Mouse (Mus musculus) megakaryocyte progenitor cell, adult 5-6 weeks (primary cell): Measurements from ENCODE around the gene Msl1. TPM values are rescaled to one million over a fixed set of nuclear protein-coding genes. Genes with fewer than 3 reads are reported as not detected.
A peak's percentile ranks its signal among the peaks of the same experiment; 100 is the strongest.

Experiments used
- ATAC-seq: replicated peaks from 2 replicates; pipeline ENCODE4 v1.8.0; 2016; ENCODE audit warnings: mild to moderate bottlenecking, moderate TSS enrichment, inconsistent platforms; ENCODE audit not compliant: poor library complexity
- total RNA-seq, 2 experiments: library from RNA; stranded (forward) in 1 of 2; stranded (reverse) in 1 of 2; fragments of 157-497, 149-512 nt in 1 of 2; fragments of 200-1000 nt in 1 of 2; gene quantifications; 2 replicates each; pipeline versions ENCODE4 v1.2.3 to v1.2.4; 2015 to 2017

Msl1 gene
- total RNA-seq, 2 experiments from 2014 or later = 62.0 to 76.3 TPM

DNA sequence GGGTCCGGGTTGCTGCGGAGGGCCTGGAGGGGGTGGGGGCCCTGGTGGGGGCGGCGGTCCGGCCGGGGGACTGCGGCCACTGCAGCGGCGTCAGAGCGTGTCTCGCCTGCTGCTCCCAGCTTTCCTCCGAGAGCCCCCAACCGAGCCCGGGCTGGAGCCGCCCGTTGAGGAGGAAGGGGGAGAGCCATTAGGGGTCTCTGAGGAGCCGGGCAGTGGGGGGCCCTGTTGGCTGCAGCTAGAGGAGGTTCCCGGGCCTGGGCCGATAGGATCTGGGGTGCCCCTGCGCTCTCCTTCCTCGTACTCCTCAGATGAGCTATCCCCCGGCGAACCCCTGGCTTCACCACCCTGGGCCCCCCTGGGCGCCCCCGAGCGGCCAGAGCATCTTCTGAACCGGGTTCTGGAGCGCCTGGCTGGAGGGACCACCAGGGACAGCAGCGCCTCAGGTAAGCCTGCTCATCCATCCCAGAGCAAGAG is 42.0 kb downstream of the Msl1 start:
- no peak for ATAC-seq

DNA sequence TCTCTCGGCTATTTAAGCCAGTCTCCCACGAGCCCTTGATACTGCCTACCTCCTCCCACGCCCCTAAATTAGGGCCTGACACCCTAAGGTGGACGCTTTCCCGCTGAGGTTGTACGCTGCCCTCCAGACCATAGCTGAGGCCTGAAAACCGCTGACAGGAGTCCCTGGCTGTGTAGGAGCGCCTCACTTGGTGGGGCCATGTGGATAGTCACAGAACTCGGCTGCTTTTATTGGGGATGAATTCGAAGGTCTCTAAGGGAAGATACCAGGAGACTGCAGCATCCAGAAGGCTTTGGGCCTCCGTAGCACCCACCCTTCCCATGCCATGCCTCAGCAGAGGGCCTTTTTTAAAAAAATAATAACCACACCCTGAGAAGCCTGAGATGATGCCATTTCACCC is 42.6 kb downstream of the Msl1 start:
- ATAC-seq = no peak

- no peak for ATAC-seq
These were observed 43.2 kb downstream of the Msl1 start for GRCm38 (mm10) chr11:98838512-98838911.

GRCm38 (mm10) chr11:98839402-98839801 is 44.1 kb downstream of the Msl1 start:
- ATAC-seq = no peak

DNA sequence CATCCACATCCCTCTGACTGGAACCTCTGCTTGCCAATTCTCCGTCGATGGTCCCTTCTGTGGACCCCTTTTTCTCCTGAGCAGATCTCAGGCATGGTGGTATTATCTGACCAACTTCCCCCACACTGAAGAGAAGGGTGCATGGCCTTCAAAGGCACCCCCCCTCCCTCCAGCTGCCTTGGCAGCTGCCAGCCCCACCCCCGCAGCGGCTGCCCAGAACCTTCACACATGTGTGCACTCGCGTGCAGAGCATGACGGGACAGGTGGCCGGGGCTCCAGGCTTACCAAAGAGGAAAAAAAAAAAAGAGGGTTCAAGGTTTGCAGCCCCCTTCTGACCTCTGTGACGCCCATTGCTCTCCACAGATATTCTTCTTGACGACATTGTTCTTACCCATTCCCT is 44.6 kb downstream of the Msl1 start:
- no peak for ATAC-seq

GRCm38 (mm10) chr11:98846016-98846415 is 50.7 kb downstream of the Msl1 start:
- no peak for ATAC-seq

DNA sequence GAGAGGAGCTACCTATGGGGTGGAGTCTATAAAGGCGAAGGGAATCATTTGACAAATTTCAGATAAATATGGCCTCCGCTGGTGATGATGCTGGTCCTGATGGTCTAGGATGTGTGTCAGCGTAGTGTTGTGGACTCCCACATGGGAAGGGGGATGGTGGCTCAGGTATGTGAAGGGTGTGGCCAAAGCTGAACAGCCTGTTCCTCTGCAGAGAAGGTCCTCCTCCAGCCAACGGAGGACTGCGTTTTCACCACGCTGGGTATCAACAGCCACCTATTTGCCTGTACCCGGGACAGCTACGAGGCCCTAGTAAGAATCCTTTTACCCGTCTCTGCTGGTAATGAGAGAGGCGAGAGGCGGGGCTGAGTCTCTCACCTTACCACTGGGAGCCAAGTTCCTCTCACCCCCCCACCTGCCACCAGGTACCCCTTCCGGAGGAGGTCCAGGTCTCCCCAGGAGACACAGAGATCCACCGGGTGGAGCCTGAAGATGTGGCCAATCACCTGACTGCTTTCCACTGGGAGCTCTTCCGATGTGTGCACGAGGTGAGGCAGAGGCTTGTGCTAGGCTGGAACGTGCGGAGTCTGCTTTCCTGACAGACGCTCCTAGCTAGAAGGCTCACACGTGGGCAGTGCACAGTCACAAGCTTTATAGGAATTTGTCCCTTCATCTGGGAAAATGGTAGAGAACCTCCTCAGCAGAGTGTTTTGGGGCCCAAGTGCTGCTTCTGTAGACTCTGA is 51.7 kb downstream of the Msl1 start:
- ATAC-seq = no peak

- 0 out of 2 replicates have a peak, but pooled peaks have one; percentile 29 for ATAC-seq
These were observed 54.0 kb downstream of the Msl1 start for GRCm38 (mm10) chr11:98849196-98849894.

DNA sequence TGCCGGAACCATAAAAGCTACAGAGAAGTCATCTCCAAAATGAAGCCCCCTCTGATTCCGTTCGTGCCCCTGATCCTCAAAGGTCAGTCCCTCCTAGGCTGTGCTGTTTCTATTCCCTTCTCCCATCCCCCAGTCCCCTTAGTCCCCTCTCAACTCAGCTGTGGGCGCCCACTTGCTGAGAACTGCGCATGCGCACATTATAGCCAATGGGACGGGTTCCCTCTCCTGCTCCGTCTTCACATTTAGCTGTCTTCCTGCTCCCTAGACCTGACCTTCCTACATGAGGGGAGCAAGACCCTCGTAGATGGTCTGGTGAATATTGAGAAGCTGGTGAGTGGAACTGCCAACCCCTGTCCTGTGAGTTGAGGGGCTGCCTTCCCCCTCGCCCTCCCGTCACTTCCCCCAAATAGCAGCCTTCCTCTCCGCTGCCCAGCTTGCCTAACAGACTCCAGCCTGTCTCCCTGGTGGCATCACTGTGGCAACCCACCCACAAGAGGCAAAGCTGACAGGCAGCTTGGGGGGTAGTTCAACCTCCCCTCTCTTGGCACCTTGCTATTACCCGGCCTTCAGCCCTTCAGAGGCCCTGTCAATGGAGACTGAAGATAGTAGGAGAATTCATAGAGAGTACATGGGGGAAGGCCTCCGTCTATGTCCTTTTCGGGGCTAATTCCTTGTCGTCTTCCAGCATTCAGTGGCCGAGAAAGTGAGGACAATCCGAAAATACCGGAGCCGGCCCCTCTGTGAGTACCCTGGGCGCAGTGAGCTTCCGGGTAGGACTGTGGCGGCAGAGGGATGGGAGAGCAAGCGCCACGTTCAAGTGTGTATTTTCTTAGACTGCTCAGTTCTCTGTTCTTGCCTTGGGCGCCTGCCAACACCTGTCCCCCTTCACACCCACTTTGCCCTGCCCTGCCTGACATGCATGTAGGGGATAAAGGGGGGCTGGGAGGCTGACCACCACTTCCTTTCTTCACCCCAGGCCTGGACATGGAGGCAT is 55.1 kb downstream of the Msl1 start:
- ATAC-seq = peak; percentile 49

GRCm38 (mm10) chr11:98854116-98854515 is 58.8 kb downstream of the Msl1 start:
- ATAC-seq = no peak

GRCm38 (mm10) chr11:98854659-98855058 is 59.3 kb downstream of the Msl1 start:
- no peak for ATAC-seq

Other genes starting within 250 kb of the Msl1 start
- 1.2 TPM in 2 replicates for gene Ikzf3, start 249.5 kb upstream of the Msl1 start, total RNA-seq (2015)
- gene Ikzf3, start 249.5 kb upstream of the Msl1 start, total RNA-seq (2017) = 0.17 and 0.44 TPM in 2 replicates
- 0.17 TPM in 1 of 2 replicates, not detected in the other for gene Zpbp2, start 244.4 kb upstream of the Msl1 start, total RNA-seq (2015)
- 0.10 TPM in 1 of 2 replicates, not detected in the other for gene Zpbp2, start 244.4 kb upstream of the Msl1 start, total RNA-seq (2017)
- 5.5 and 7.7 TPM in 2 replicates for gene Ormdl3, start 208.1 kb upstream of the Msl1 start, total RNA-seq (2015)
- gene Ormdl3, start 208.1 kb upstream of the Msl1 start, total RNA-seq (2017) = 7.2 and 10.6 TPM in 2 replicates
- gene Lrrc3c, start 197.2 kb upstream of the Msl1 start, total RNA-seq (2015) = not detected in 2 replicates
- not detected in 2 replicates for gene Lrrc3c, start 197.2 kb upstream of the Msl1 start, total RNA-seq (2017)
- 9.7 and 12.5 TPM in 2 replicates for gene Gm12355, start 169.9 kb upstream of the Msl1 start, total RNA-seq (2015)
- gene Gm12355, start 169.9 kb upstream of the Msl1 start, total RNA-seq (2017) = 3.2 and 5.2 TPM in 2 replicates
- not detected in 2 replicates for gene Gsdma3, start 169.2 kb upstream of the Msl1 start, total RNA-seq (2015)
- not detected in 2 replicates for gene Gsdma3, start 169.2 kb upstream of the Msl1 start, total RNA-seq (2017)
- gene Gsdma2, start 148.8 kb upstream of the Msl1 start, total RNA-seq (2015) = not detected in 2 replicates
- not detected in 2 replicates for gene Gsdma2, start 148.8 kb upstream of the Msl1 start, total RNA-seq (2017)
- not detected in 2 replicates for gene Gsdma, start 131.2 kb upstream of the Msl1 start, total RNA-seq (2015)
- not detected in 2 replicates for gene Gsdma, start 131.2 kb upstream of the Msl1 start, total RNA-seq (2017)
- gene Psmd3, start 113.0 kb upstream of the Msl1 start, total RNA-seq (2015) = 38.0 and 38.6 TPM in 2 replicates
- 70.9 and 71.9 TPM in 2 replicates for gene Psmd3, start 113.0 kb upstream of the Msl1 start, total RNA-seq (2017)
- not detected in 2 replicates for gene Csf3, start 94.3 kb upstream of the Msl1 start, total RNA-seq (2015)
- gene Csf3, start 94.3 kb upstream of the Msl1 start, total RNA-seq (2017) = not detected in 2 replicates
- 28.7 and 30.9 TPM in 2 replicates for gene Med24, start 66.1 kb upstream of the Msl1 start, total RNA-seq (2015)
- 36.2 and 46.3 TPM in 2 replicates for gene Med24, start 66.1 kb upstream of the Msl1 start, total RNA-seq (2017)
- 34.2 and 34.6 TPM in 2 replicates for gene Thra, start 54.9 kb upstream of the Msl1 start, total RNA-seq (2015)
- gene Thra, start 54.9 kb upstream of the Msl1 start, total RNA-seq (2017) = 21.8 and 25.3 TPM in 2 replicates
- 3.3 and 3.5 TPM in 2 replicates for gene Nr1d1, start 20.2 kb upstream of the Msl1 start, total RNA-seq (2015)
- gene Nr1d1, start 20.2 kb upstream of the Msl1 start, total RNA-seq (2017) = 0.47 and 0.87 TPM in 2 replicates
- gene Casc3, start 9.4 kb downstream of the Msl1 start, total RNA-seq (2015) = 38.3 and 39.0 TPM in 2 replicates
- gene Casc3, start 9.4 kb downstream of the Msl1 start, total RNA-seq (2017) = 18.3 and 31.7 TPM in 2 replicates
- gene Rapgefl1, start 41.3 kb downstream of the Msl1 start, total RNA-seq (2015) = 0.24 and 1.8 TPM in 2 replicates
- gene Rapgefl1, start 41.3 kb downstream of the Msl1 start, total RNA-seq (2017) = not detected in 2 replicates
- 15.0 and 17.1 TPM in 2 replicates for gene Wipf2, start 68.1 kb downstream of the Msl1 start, total RNA-seq (2015)
- gene Wipf2, start 68.1 kb downstream of the Msl1 start, total RNA-seq (2017) = 3.0 and 3.6 TPM in 2 replicates
- 42.6 and 56.1 TPM in 2 replicates for gene Cdc6, start 112.3 kb downstream of the Msl1 start, total RNA-seq (2015)
- gene Cdc6, start 112.3 kb downstream of the Msl1 start, total RNA-seq (2017) = 40.7 and 44.1 TPM in 2 replicates
- gene Rara, start 132.3 kb downstream of the Msl1 start, total RNA-seq (2015) = 4.4 and 5.9 TPM in 2 replicates
- gene Rara, start 132.3 kb downstream of the Msl1 start, total RNA-seq (2017) = 1.6 and 2.2 TPM in 2 replicates
- not detected in 2 replicates for gene Gjd3, start 187.5 kb downstream of the Msl1 start, total RNA-seq (2015)
- not detected in 2 replicates for gene Gjd3, start 187.5 kb downstream of the Msl1 start, total RNA-seq (2017)
- gene Top2a, start 228.7 kb downstream of the Msl1 start, total RNA-seq (2015) = 284 and 285 TPM in 2 replicates
- gene Top2a, start 228.7 kb downstream of the Msl1 start, total RNA-seq (2017) = 584 and 646 TPM in 2 replicates
- gene Igfbp4, start 245.7 kb downstream of the Msl1 start, total RNA-seq (2015) = 188 and 211 TPM in 2 replicates
- gene Igfbp4, start 245.7 kb downstream of the Msl1 start, total RNA-seq (2017) = 327 and 329 TPM in 2 replicates